Mouse (Mus musculus): ENCODE measurements around the gene 1700016D06Rik.
"Not testable (repeated sequence)": the region's sequence is repeated elsewhere in the genome, so short reads cannot be mapped to it uniquely, and the experiment has no call there.

1700016D06Rik gene

GRCm38 (mm10) chr8:11703789-11704188 is 2.9 kb upstream of the 1700016D06Rik start:
- DNase-seq (ENCODE audit: low spot score in 2 of 2), result peak in 1 of 2 experiments; percentile 34

GRCm38 (mm10) chr8:11701428-11701827 is 565 bp upstream of the 1700016D06Rik start:
- no peak for DNase-seq (ENCODE audit: low spot score in 2 of 2)

- peak; percentile 69 to 87 for DNase-seq (ENCODE audit: low spot score in 2 of 2)
Observed at GRCm38 (mm10) chr8:11700060-11701032, 517 bp downstream of the 1700016D06Rik start.

GRCm38 (mm10) chr8:11699442-11700001 is 1.3 kb downstream of the 1700016D06Rik start:
- DNase-seq (ENCODE audit: low spot score in 2 of 2), result no peak

GRCm38 (mm10) chr8:11697467-11697866 is 3.4 kb downstream of the 1700016D06Rik start:
- DNase-seq (ENCODE audit: low spot score in 2 of 2), result no peak

GRCm38 (mm10) chr8:11696176-11696575 is 4.7 kb downstream of the 1700016D06Rik start:
- no peak for DNase-seq (ENCODE audit: low spot score in 2 of 2)

- DNase-seq (ENCODE audit: low spot score in 2 of 2), result no peak
Observed at GRCm38 (mm10) chr8:11693972-11694371, 6.9 kb downstream of the 1700016D06Rik start.

GRCm38 (mm10) chr8:11692455-11692854 is 8.4 kb downstream of the 1700016D06Rik start:
- DNase-seq (ENCODE audit: low spot score in 2 of 2), result no peak

- no peak for DNase-seq (ENCODE audit: low spot score in 2 of 2)
Observed at GRCm38 (mm10) chr8:11691761-11692160, 9.1 kb downstream of the 1700016D06Rik start.

- no peak for DNase-seq (ENCODE audit: low spot score in 2 of 2)
Observed at GRCm38 (mm10) chr8:11691284-11691683, 9.6 kb downstream of the 1700016D06Rik start.

GRCm38 (mm10) chr8:11689945-11690344 is 10.9 kb downstream of the 1700016D06Rik start:
- no peak for DNase-seq (ENCODE audit: low spot score in 2 of 2)

GRCm38 (mm10) chr8:11687251-11687650 is 13.6 kb downstream of the 1700016D06Rik start:
- no peak for DNase-seq (ENCODE audit: low spot score in 2 of 2)

GRCm38 (mm10) chr8:11684558-11684957 is 16.3 kb downstream of the 1700016D06Rik start:
- no peak for DNase-seq (ENCODE audit: low spot score in 2 of 2)

GRCm38 (mm10) chr8:11668308-11668707 is 32.6 kb downstream of the 1700016D06Rik start:
- DNase-seq (ENCODE audit: low spot score in 2 of 2), result no peak

- not testable (repeated sequence) for DNase-seq (ENCODE audit: low spot score in 2 of 2)
Observed at GRCm38 (mm10) chr8:11666023-11666716, 34.7 kb downstream of the 1700016D06Rik start.

- no peak for DNase-seq (ENCODE audit: low spot score in 2 of 2)
Observed at GRCm38 (mm10) chr8:11661969-11662368, 38.9 kb downstream of the 1700016D06Rik start.

- no peak for DNase-seq (ENCODE audit: low spot score in 2 of 2)
Observed at GRCm38 (mm10) chr8:11650021-11650420, 50.8 kb downstream of the 1700016D06Rik start.

- DNase-seq (ENCODE audit: low spot score in 2 of 2), result no peak
Observed at GRCm38 (mm10) chr8:11643123-11643522, 57.7 kb downstream of the 1700016D06Rik start.

- no peak for DNase-seq (ENCODE audit: low spot score in 2 of 2)
Observed at GRCm38 (mm10) chr8:11640606-11641005, 60.3 kb downstream of the 1700016D06Rik start.

GRCm38 (mm10) chr8:11637531-11637930 is 63.3 kb downstream of the 1700016D06Rik start:
- no peak for DNase-seq (ENCODE audit: low spot score in 2 of 2)

GRCm38 (mm10) chr8:11636324-11637057 is 64.4 kb downstream of the 1700016D06Rik start:
- peak; percentile 77 to 84 for DNase-seq (ENCODE audit: low spot score in 2 of 2)

Data from spleen, postnatal 4 days (tissue).